Mouse (Mus musculus) midbrain, embryonic 14.5 days (tissue): ENCODE results near the gene Ccl1. TPM values are rescaled to one million over a fixed set of nuclear protein-coding genes. Genes with fewer than 3 reads are reported as not detected.
A peak's percentile ranks its signal among the peaks of the same experiment; 100 is the strongest.

Source experiments
- ATAC-seq: fragments of 200-750 bp; cut with Nextera tagmentation; 2 replicates; pipeline ENCODE4 v1.8.0; 2017; ENCODE audit warnings: moderate number of reproducible peaks, moderate library complexity; ENCODE audit not compliant: low FRiP score, low TSS enrichment
- DNase-seq: peaks from one replicate; pipeline ENCODE4 v3.0.0-alpha.2; 2015
- H3K27ac ChIP-seq: fragments of 300-500 bp; sonication (generic); replicated peaks from 2 replicates; pipeline ENCODE4 v1.5.1; 2014; ENCODE audit warnings: mild to moderate bottlenecking, low read depth, low read length, moderate library complexity
- H3K27me3 ChIP-seq: fragments of 300-500 bp; sonication (generic); 2 replicates; pipeline ENCODE4 v1.6.1; 2014; ENCODE audit warnings: low read length, control low read depth, mixed read lengths; ENCODE audit not compliant: control insufficient read depth, insufficient read depth
- H3K36me3 ChIP-seq: fragments of 300-500 bp; sonication (generic); 2 replicates; pipeline ENCODE4 v1.6.1; 2014; ENCODE audit warnings: low read length, control low read depth; ENCODE audit not compliant: control insufficient read depth, insufficient read depth
- H3K4me1 ChIP-seq: fragments of 300-500 bp; sonication (generic); 2 replicates; pipeline ENCODE4 v1.6.1; 2014; ENCODE audit warnings: mild to moderate bottlenecking, antibody characterized with exemption, low read length, control low read depth; ENCODE audit not compliant: control insufficient read depth, insufficient read depth
- H3K4me2 ChIP-seq: fragments of 300-500 bp; sonication (generic); 2 replicates; pipeline ENCODE4 v1.6.1; 2014; ENCODE audit warnings: mild to moderate bottlenecking, low read length, moderate library complexity
- H3K4me3 ChIP-seq: fragments of 300-500 bp; sonication (generic); replicated peaks from 2 replicates; pipeline ENCODE4 v1.5.1; 2014; ENCODE audit warnings: low read depth, low read length
- H3K9ac ChIP-seq: fragments of 300-500 bp; sonication (generic); replicated peaks from 2 replicates; pipeline ENCODE4 v1.6.1; 2014; ENCODE audit warnings: mild to moderate bottlenecking, low read length, moderate library complexity
- H3K9me3 ChIP-seq: fragments of 300-500 bp; sonication (generic); 2 replicates; pipeline ENCODE4 v1.6.1; 2016; ENCODE audit warnings: low read length, control low read depth, mixed read lengths; ENCODE audit not compliant: control insufficient read depth
- WGBS: fragments of 180-500 bp; shearing (Covaris S2); extraction: QIAGEN DNeasy Blood & Tissue Kit; methylation state at CpG from one replicate; pipeline ENCODE4 v1.1.7; 2014; 5-methylcytosine and 5-hydroxymethylcytosine counted together
- polyA plus RNA-seq: library from polyadenylated mRNA; unstranded; fragments of >200 nt; fragmentation: Nextera tagmentation; extraction: Ambion mirVana; gene quantifications from 2 replicates; pipeline ENCODE4 v1.2.1, GENCODE M21; 2014

The Ccl1 gene
- polyA plus RNA-seq, 1 experiment from 2014 or later, result 1.1 TPM

- no peak overlapping the region for H3K4me2 ChIP-seq
- peak; percentile 57 for DNase-seq
- no peaks in the 10 kb centered on the region for H3K36me3 ChIP-seq
- H3K9ac ChIP-seq, result no peak overlapping the region
- H3K4me3 ChIP-seq, result no peak overlapping the region
- ATAC-seq, result no peak
- no peak overlapping the region for H3K27ac ChIP-seq
- no peaks in the 10 kb centered on the region for H3K27me3 ChIP-seq
- H3K4me1 ChIP-seq, result peaks cover 8% of the 10 kb centered on the region; the same call in 1 of the 2 replicates
- H3K9me3 ChIP-seq, result no peaks in the 10 kb centered on the region
- 44% methylated on average over 9 of the region's 9 CpGs for WGBS
Observed at GRCm38 (mm10) chr11:82193826-82194225, 111.7 kb downstream of the Ccl1 start.

GRCm38 (mm10) chr11:82189782-82190563 is 115.5 kb downstream of the Ccl1 start:
- no peaks in the 10 kb centered on the region for H3K27me3 ChIP-seq
- no peak overlapping the region for H3K4me2 ChIP-seq
- 44% methylated on average over 13 of the region's 13 CpGs for WGBS
- DNase-seq (peak; percentile 69), ATAC-seq (no peak)
- H3K36me3 ChIP-seq, result no peaks in the 10 kb centered on the region
- H3K4me1 ChIP-seq, result peaks cover 8% of the 10 kb centered on the region; the same call in 1 of the 2 replicates
- 0 out of 2 replicates have a peak overlapping the region, but pooled peaks have one; percentile 41 for H3K27ac ChIP-seq
- H3K9me3 ChIP-seq, result no peaks in the 10 kb centered on the region
- no peak overlapping the region for H3K9ac ChIP-seq
- no peak overlapping the region for H3K4me3 ChIP-seq

GRCm38 (mm10) chr11:82185684-82186083 is 119.8 kb downstream of the Ccl1 start:
- Histone ChIP-seq H3K27ac (no peak overlapping the region), H3K4me3 (no peak overlapping the region), H3K4me1 (peaks cover 8% of the 10 kb centered on the region; the same call in 1 of the 2 replicates), H3K36me3 (no peaks in the 10 kb centered on the region), H3K4me2 (no peak overlapping the region), H3K9me3 (no peaks in the 10 kb centered on the region), H3K27me3 (no peaks in the 10 kb centered on the region), H3K9ac (no peak overlapping the region)
- DNase-seq (no peak), ATAC-seq (no peak)
- WGBS, result 85% methylated on average over 3 of the region's 3 CpGs

- H3K9ac ChIP-seq, result no peak overlapping the region
- no peaks in the 10 kb centered on the region for H3K4me1 ChIP-seq
- no peak overlapping the region for H3K4me3 ChIP-seq
- no peaks in the 10 kb centered on the region for H3K36me3 ChIP-seq
- H3K27me3 ChIP-seq, result no peaks in the 10 kb centered on the region
- H3K27ac ChIP-seq, result no peak overlapping the region
- no peaks in the 10 kb centered on the region for H3K9me3 ChIP-seq
- DNase-seq (no peak), ATAC-seq (no peak)
- H3K4me2 ChIP-seq, result no peak overlapping the region
- 48% methylated on average over 6 of the region's 6 CpGs for WGBS
Observed at GRCm38 (mm10) chr11:82183281-82183935, 122.1 kb downstream of the Ccl1 start.

GRCm38 (mm10) chr11:82182401-82182800 is 123.1 kb downstream of the Ccl1 start:
- no peaks in the 10 kb centered on the region for H3K27me3 ChIP-seq
- H3K4me2 ChIP-seq, result no peak overlapping the region
- H3K4me1 ChIP-seq, result no peaks in the 10 kb centered on the region
- H3K9me3 ChIP-seq, result no peaks in the 10 kb centered on the region
- H3K27ac ChIP-seq, result no peak overlapping the region
- H3K4me3 ChIP-seq, result no peak overlapping the region
- no peaks in the 10 kb centered on the region for H3K36me3 ChIP-seq
- WGBS, result 90% methylated on average over 6 of the region's 6 CpGs
- ATAC-seq, result no peak
- H3K9ac ChIP-seq, result no peak overlapping the region
- DNase-seq, result no peak

GRCm38 (mm10) chr11:82181331-82181730 is 124.2 kb downstream of the Ccl1 start:
- Histone ChIP-seq H3K36me3 (no peaks in the 10 kb centered on the region), H3K9ac (no peak overlapping the region), H3K27ac (no peak overlapping the region), H3K4me1 (no peaks in the 10 kb centered on the region), H3K9me3 (no peaks in the 10 kb centered on the region), H3K27me3 (no peaks in the 10 kb centered on the region), H3K4me3 (no peak overlapping the region), H3K4me2 (no peak overlapping the region)
- no peak for ATAC-seq
- 81% methylated on average over 8 of the region's 8 CpGs for WGBS
- no peak for DNase-seq

GRCm38 (mm10) chr11:82178161-82178560 is 127.3 kb downstream of the Ccl1 start:
- 80% methylated on average over 5 of the region's 5 CpGs for WGBS
- Histone ChIP-seq H3K36me3 (no peaks in the 10 kb centered on the region), H3K4me3 (no peak overlapping the region), H3K9ac (no peak overlapping the region), H3K4me2 (no peak overlapping the region), H3K4me1 (no peaks in the 10 kb centered on the region), H3K27me3 (no peaks in the 10 kb centered on the region), H3K9me3 (no peaks in the 10 kb centered on the region), H3K27ac (no peak overlapping the region)
- no peak for ATAC-seq
- DNase-seq, result no peak

- Histone ChIP-seq H3K4me3 (no peak overlapping the region), H3K36me3 (no peaks in the 10 kb centered on the region), H3K9ac (no peak overlapping the region), H3K4me1 (no peaks in the 10 kb centered on the region), H3K27ac (no peak overlapping the region), H3K27me3 (no peaks in the 10 kb centered on the region), H3K4me2 (no peak overlapping the region), H3K9me3 (no peaks in the 10 kb centered on the region)
- ATAC-seq (no peak), DNase-seq (peak; percentile 93)
- 34% methylated on average over 5 of the region's 5 CpGs for WGBS
Observed at GRCm38 (mm10) chr11:82177711-82178110, 127.8 kb downstream of the Ccl1 start.

GRCm38 (mm10) chr11:82174794-82175193 is 130.7 kb downstream of the Ccl1 start:
- Histone ChIP-seq H3K4me1 (no peaks in the 10 kb centered on the region), H3K4me2 (no peak overlapping the region), H3K27ac (no peak overlapping the region), H3K36me3 (no peaks in the 10 kb centered on the region), H3K9ac (no peak overlapping the region), H3K27me3 (no peaks in the 10 kb centered on the region), H3K9me3 (no peaks in the 10 kb centered on the region), H3K4me3 (no peak overlapping the region)
- WGBS, result 20% methylated on average over 3 of the region's 3 CpGs
- ATAC-seq, result no peak
- peak; percentile 67 for DNase-seq
